Mouse (Mus musculus) MEL (cell line): Measurements from ENCODE around the gene Pptc7. TPM values are rescaled to one million over a fixed set of nuclear protein-coding genes. Genes with fewer than 3 reads are reported as not detected.

Experiments
- DNase-seq: peaks from one replicate; pipeline ENCODE4 v3.0.0; 2011; ENCODE audit warnings: low read depth, low spot score
- H3K27ac ChIP-seq: 2 replicates; pipeline ENCODE4 v1.5.1; 2012; ENCODE audit warnings: low read depth, mild to moderate bottlenecking, control low read depth, low read length, moderate library complexity; ENCODE audit not compliant: control insufficient read depth
- H3K27me3 ChIP-seq, 2 experiments: fragments of 150-350 bp in 1 of 2; sonication (generic) in 1 of 2; 2 replicates each; pipeline ENCODE4 v1.6.1; 2012; ENCODE audit warnings: low read length in 2 of 2, mild to moderate bottlenecking in 2 of 2, improper control_type of control experiment in 1 of 2, moderate library complexity in 1 of 2; ENCODE audit not compliant: insufficient read depth in 2 of 2, control insufficient read depth in 1 of 2
- H3K36me3 ChIP-seq, 2 experiments: 2 replicates each; pipeline ENCODE4 v1.6.1; 2012 to 2014; ENCODE audit warnings: low read length in 2 of 2, improper control_type of control experiment in 1 of 2, inconsistent platforms in 1 of 2, mild to moderate bottlenecking in 1 of 2; ENCODE audit not compliant: insufficient read depth in 2 of 2, control insufficient read depth in 1 of 2
- H3K4me1 ChIP-seq, 2 experiments: fragments of 150-350 bp in 1 of 2; sonication (generic) in 1 of 2; 2 replicates each; pipeline ENCODE4 v1.6.1; 2012; ENCODE audit warnings: low read length in 2 of 2, improper control_type of control experiment in 1 of 2, mild to moderate bottlenecking in 1 of 2; ENCODE audit not compliant: insufficient read depth in 2 of 2, control insufficient read depth in 1 of 2
- H3K4me3 ChIP-seq, 2 experiments: fragments of 150-350 bp in 1 of 2; sonication (generic) in 1 of 2; 2 replicates each; pipeline ENCODE4 v1.5.1; 2012; ENCODE audit warnings: low read depth in 2 of 2, low read length in 2 of 2, mild to moderate bottlenecking in 2 of 2, moderate library complexity in 2 of 2, control low read depth in 1 of 2, improper control_type of control experiment in 1 of 2; ENCODE audit not compliant: control insufficient read depth in 1 of 2, insufficient read depth in 1 of 2
- H3K79me2 ChIP-seq: 2 replicates; pipeline ENCODE4 v1.6.1; 2012; ENCODE audit warnings: mild to moderate bottlenecking, low read length, moderate library complexity; ENCODE audit not compliant: control insufficient read depth, poor library complexity, insufficient read depth
- H3K9ac ChIP-seq: 2 replicates; pipeline ENCODE4 v1.6.1; 2012; ENCODE audit warnings: low read depth, mild to moderate bottlenecking, control low read depth, low read length, moderate library complexity; ENCODE audit not compliant: control insufficient read depth, poor library complexity, severe bottlenecking
- H3K9me3 ChIP-seq: fragments of 150-350 bp; sonication (generic); replicated peaks from 2 replicates; pipeline ENCODE4 v1.6.1; 2012; ENCODE audit warnings: mild to moderate bottlenecking, low read length, improper control_type of control experiment, moderate library complexity; ENCODE audit not compliant: insufficient read depth
- BHLHE40 ChIP-seq: IDR thresholded peaks from 2 replicates; pipeline ENCODE4 v1.6.1; 2012; ENCODE audit warnings: low read depth, mild to moderate bottlenecking, inconsistent platforms, low read length, improper control_type of control experiment, borderline replicate concordance
- CHD1 ChIP-seq: IDR thresholded peaks from 2 replicates; pipeline ENCODE4 v1.6.1; 2012; ENCODE audit warnings: low read depth, mild to moderate bottlenecking, inconsistent platforms, low read length, improper control_type of control experiment
- CHD2 ChIP-seq: IDR thresholded peaks from 2 replicates; pipeline ENCODE4 v1.6.1; 2011; ENCODE audit warnings: low read length, improper control_type of control experiment
- E2F4 ChIP-seq: IDR thresholded peaks from 2 replicates; pipeline ENCODE4 v1.6.1; 2011; ENCODE audit warnings: low read depth, low read length, improper control_type of control experiment, borderline replicate concordance
- EP300 ChIP-seq, 2 experiments: IDR thresholded peaks; 2 replicates each; pipeline ENCODE4 v1.6.1; 2011; ENCODE audit warnings: improper control_type of control experiment in 2 of 2, low read length in 2 of 2, low read depth in 1 of 2, mild to moderate bottlenecking in 1 of 2
- GABPA ChIP-seq: IDR thresholded peaks from 2 replicates; pipeline ENCODE4 v1.6.1; 2012; ENCODE audit warnings: low read depth, mild to moderate bottlenecking, inconsistent platforms, low read length, improper control_type of control experiment, moderate library complexity
- GATA1 ChIP-seq: IDR thresholded peaks from 2 replicates; pipeline ENCODE4 v1.6.1; 2011; ENCODE audit warnings: low read depth, low read length, improper control_type of control experiment
- HCFC1 ChIP-seq: IDR thresholded peaks from 2 replicates; pipeline ENCODE4 v1.6.1; 2012; ENCODE audit warnings: low read depth, mild to moderate bottlenecking, inconsistent platforms, low read length, improper control_type of control experiment, moderate library complexity
- JUND ChIP-seq: IDR thresholded peaks from 2 replicates; pipeline ENCODE4 v1.6.1; 2011; ENCODE audit warnings: low read depth, mild to moderate bottlenecking, improper control_type of control experiment, low read length
- KAT2A ChIP-seq: conservative IDR thresholded peaks from 2 replicates; pipeline ENCODE4 v1.6.1; 2012; ENCODE audit warnings: low read depth, low read length, improper control_type of control experiment, inconsistent platforms
- MAFK ChIP-seq: IDR thresholded peaks from 2 replicates; pipeline ENCODE4 v1.6.1; 2011; ENCODE audit warnings: low read depth, mild to moderate bottlenecking, low read length, improper control_type of control experiment, borderline replicate concordance
- MAX ChIP-seq: IDR thresholded peaks from 2 replicates; pipeline ENCODE4 v1.6.1; 2011; ENCODE audit warnings: low read length, improper control_type of control experiment
- MAZ ChIP-seq: IDR thresholded peaks from 2 replicates; pipeline ENCODE4 v1.6.1; 2012; ENCODE audit warnings: low read depth, mild to moderate bottlenecking, inconsistent platforms, low read length, improper control_type of control experiment
- MEF2A ChIP-seq: IDR thresholded peaks from 2 replicates; pipeline ENCODE4 v1.6.1; 2014; ENCODE audit warnings: low read depth, mild to moderate bottlenecking, inconsistent platforms, low read length, improper control_type of control experiment; ENCODE audit not compliant: poor library complexity, insufficient replicate concordance, severe bottlenecking; ENCODE audit errors: extremely low read depth
- MXI1 ChIP-seq: IDR thresholded peaks from 2 replicates; pipeline ENCODE4 v1.6.1; 2011; ENCODE audit warnings: mild to moderate bottlenecking, low read depth, low read length, improper control_type of control experiment
- NRF1 ChIP-seq: IDR thresholded peaks from 2 replicates; pipeline ENCODE4 v1.6.1; 2014; ENCODE audit warnings: low read depth, mild to moderate bottlenecking, inconsistent platforms, low read length, improper control_type of control experiment, moderate library complexity; ENCODE audit not compliant: poor library complexity, insufficient read depth, severe bottlenecking
- POLR2AphosphoS2 ChIP-seq: IDR thresholded peaks from 2 replicates; pipeline ENCODE4 v1.6.1; 2011; ENCODE audit warnings: low read length, improper control_type of control experiment
- RCOR1 ChIP-seq: IDR thresholded peaks from 2 replicates; pipeline ENCODE4 v1.6.1; 2012; ENCODE audit warnings: low read depth, mild to moderate bottlenecking, inconsistent platforms, low read length, improper control_type of control experiment
- SIN3A ChIP-seq: IDR thresholded peaks from 2 replicates; pipeline ENCODE4 v1.6.1; 2012; ENCODE audit warnings: low read length, improper control_type of control experiment, inconsistent platforms
- SMC3 ChIP-seq: IDR thresholded peaks from 2 replicates; pipeline ENCODE4 v1.6.1; 2011; ENCODE audit warnings: low read depth, low read length, improper control_type of control experiment
- TBP ChIP-seq: IDR thresholded peaks from 2 replicates; pipeline ENCODE4 v1.8.0; 2011; ENCODE audit warnings: low read depth, low read length, improper control_type of control experiment
- TCF12 ChIP-seq: IDR thresholded peaks from 2 replicates; pipeline ENCODE4 v1.6.1; 2014; ENCODE audit warnings: low read depth, mild to moderate bottlenecking, inconsistent platforms, low read length, improper control_type of control experiment, moderate library complexity
- USF2 ChIP-seq, 2 experiments: IDR thresholded peaks; 2 replicates each; pipeline ENCODE4 v1.6.1; 2011 to 2012; ENCODE audit warnings: improper control_type of control experiment in 2 of 2, low read length in 2 of 2, borderline replicate concordance in 1 of 2, inconsistent platforms in 1 of 2, low read depth in 1 of 2, mild to moderate bottlenecking in 1 of 2; ENCODE audit not compliant: insufficient read depth in 1 of 2
- ZC3H11A ChIP-seq: IDR thresholded peaks from 2 replicates; pipeline ENCODE4 v1.6.1; 2012; ENCODE audit warnings: low read depth, mild to moderate bottlenecking, inconsistent platforms, low read length, improper control_type of control experiment
- ZKSCAN1 ChIP-seq: IDR thresholded peaks from 2 replicates; pipeline ENCODE4 v1.6.1; 2012; ENCODE audit warnings: low read depth, mild to moderate bottlenecking, inconsistent platforms, low read length, improper control_type of control experiment, moderate library complexity
- polyA plus RNA-seq, 2 experiments: library from polyadenylated mRNA; stranded (reverse) in 1 of 2; unstranded in 1 of 2; fragments of >175 nt in 1 of 2; fragments of >200 nt in 1 of 2; gene quantifications; 2 replicates each; pipeline versions ENCODE4 v1.2.1 to v1.2.4; 2012; ENCODE audit warnings: low replicate concordance in 2 of 2, low read depth in 1 of 2; ENCODE audit not compliant: insufficient read length in 2 of 2, insufficient read depth in 1 of 2, missing spikeins in 1 of 2
- total RNA-seq: library from RNA; depleted of rRNA; stranded (reverse); fragments of 300-350 nt; gene quantifications from 2 replicates; pipeline ENCODE4 v1.2.3, GENCODE M21; 2012

The Pptc7 gene
- total and polyA plus RNA-seq, 3 experiments, result 17.3 to 22.3 TPM; not detected in 1

DNA sequence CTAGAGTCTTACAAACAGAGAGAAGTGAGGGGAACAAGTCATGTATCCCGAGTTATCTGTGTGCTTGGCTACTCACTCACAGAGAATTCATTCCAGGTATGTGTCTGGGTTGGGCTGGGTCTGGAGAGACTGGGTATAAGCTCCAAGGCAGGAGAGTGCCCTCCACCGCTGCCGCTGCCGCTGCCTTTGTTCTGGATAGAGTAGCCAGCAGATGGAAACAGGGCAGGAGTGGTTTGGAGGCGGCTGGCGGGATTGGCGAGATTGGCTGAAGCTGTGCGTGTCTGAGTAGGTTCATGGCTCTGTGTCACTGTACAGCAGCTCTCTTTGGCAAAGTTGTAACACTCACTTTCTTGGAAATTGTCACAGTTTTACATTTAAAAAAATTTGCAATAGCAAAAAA lies 39.4 kb downstream of the Pptc7 start:
- DNase-seq, result no peak
- H3K36me3 ChIP-seq, result peaks cover 0 to 6% of the 10 kb centered on the region in 2 experiments; a peak in 2 of 4 replicates
- no peak overlapping the region for H3K4me3 ChIP-seq
- H3K4me1 ChIP-seq, result no peaks in the 10 kb centered on the region
- H3K9ac ChIP-seq, result no peak overlapping the region
- no peaks in the 10 kb centered on the region for H3K79me2 ChIP-seq
- H3K27ac ChIP-seq, result no peak overlapping the region
- H3K27me3 ChIP-seq, result no peaks in the 10 kb centered on the region
- TF ChIP-seq HCFC1 (no peak), POLR2AphosphoS2 (no peak), E2F4 (no peak), MAFK (no peak), JUND (no peak), MAZ (no peak), GABPA (no peak), MXI1 (no peak), MEF2A (no peak), KAT2A (no peak), SIN3A (no peak), TCF12 (no peak)
- H3K9me3 ChIP-seq, result no peaks in the 10 kb centered on the region

DNA sequence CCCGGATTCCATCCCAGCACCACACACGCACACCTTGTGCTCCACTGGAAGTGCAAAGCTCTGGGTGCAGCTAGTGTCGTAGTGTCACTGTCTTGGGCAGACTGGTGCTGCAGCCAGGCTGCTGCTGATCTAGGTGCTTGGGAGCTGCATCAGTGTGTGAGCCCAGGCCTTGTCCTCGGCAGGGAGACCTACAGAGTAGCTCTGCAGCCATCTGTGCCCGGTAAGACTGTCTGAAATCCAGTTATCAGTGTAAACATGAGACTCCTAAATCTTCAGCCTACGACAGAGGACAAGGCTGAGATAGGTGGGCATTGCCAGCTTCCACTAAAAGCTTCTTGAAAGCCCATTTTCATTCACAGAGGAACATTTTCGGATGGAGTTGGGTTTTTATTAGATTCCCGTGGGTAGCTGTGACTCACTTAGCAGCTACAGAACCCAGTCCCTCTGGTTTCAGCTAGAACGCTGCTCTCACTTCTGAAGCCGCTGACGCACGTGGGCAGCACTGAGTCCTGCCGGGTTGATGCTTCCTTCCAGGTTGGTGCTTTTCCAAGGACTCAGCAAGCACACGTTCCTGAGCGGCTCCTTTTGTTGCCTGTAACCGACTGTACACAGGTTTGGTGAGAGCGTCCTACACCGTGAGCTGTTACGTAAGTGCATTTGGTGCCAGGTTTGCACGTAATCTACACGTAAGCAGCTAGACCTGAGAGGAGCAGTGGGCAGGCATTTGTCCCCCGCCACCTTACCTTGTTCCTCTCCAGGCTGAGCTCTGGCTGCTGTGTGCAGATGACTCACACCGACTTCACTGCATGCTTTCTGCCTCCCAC lies 40.7 kb downstream of the Pptc7 start:
- Histone ChIP-seq H3K27ac (no peak overlapping the region), H3K4me3 (no peak overlapping the region), H3K4me1 (no peaks in the 10 kb centered on the region), H3K9me3 (no peaks in the 10 kb centered on the region), H3K36me3 (peaks cover 0 to 6% of the 10 kb centered on the region in 2 experiments; a peak in 2 of 4 replicates), H3K9ac (no peak overlapping the region), H3K79me2 (no peaks in the 10 kb centered on the region), H3K27me3 (no peaks in the 10 kb centered on the region)
- no peak for DNase-seq
- TF ChIP-seq MAX, result no peak
- no peak for TF ChIP-seq GATA1
- no peak for TF ChIP-seq CHD1
- no peak for TF ChIP-seq EP300 (IDR thresholded peaks at IDR 0.05; ENCODE audit: low read depth in 1 of 2, low read length in 2 of 2)
- TF ChIP-seq USF2 (IDR thresholded peaks at IDR 0.05; ENCODE audit: borderline replicate concordance in 1 of 2, insufficient read depth in 1 of 2, low read depth in 1 of 2, low read length in 2 of 2), result no peak
- no peak for TF ChIP-seq TBP
- no peak for TF ChIP-seq SMC3
- TF ChIP-seq BHLHE40, result no peak
- TF ChIP-seq MEF2A, result no peak
- TF ChIP-seq CHD2, result no peak
- TF ChIP-seq NRF1, result no peak
- no peak for TF ChIP-seq ZKSCAN1
- no peak for TF ChIP-seq ZC3H11A
- no peak for TF ChIP-seq RCOR1
- no peak for TF ChIP-seq E2F4
